Mouse (Mus musculus) cerebral cortex, adult 2 months (tissue): ENCODE results near the gene Shisal2b.

Source experiments
- WGBS: fragments of 180-500 bp; shearing (Covaris S2); methylation state at CpG from one replicate; pipeline ENCODE4 v1.1.7; 2018; 5-methylcytosine and 5-hydroxymethylcytosine counted together

Gene Shisal2b

GRCm38 (mm10) chr13:104816270-104816634 lies 47.4 kb downstream of the Shisal2b start:
- WGBS: 6% methylated on average over 8 of the region's 8 CpGs

- WGBS: 40% methylated on average over 3 of the region's 3 CpGs
Observed at GRCm38 (mm10) chr13:104805681-104806080, 58.0 kb downstream of the Shisal2b start.

GRCm38 (mm10) chr13:104799566-104800182 lies 64.0 kb downstream of the Shisal2b start:
- 89% methylated on average over 7 of the region's 7 CpGs for WGBS

- WGBS: 95% methylated on average over 8 of the region's 8 CpGs
Observed at GRCm38 (mm10) chr13:104799067-104799466, 64.6 kb downstream of the Shisal2b start.
